Mouse (Mus musculus) hindbrain, postnatal 0 days (tissue): ENCODE data around the gene Rtn3. TPM values are rescaled to one million over a fixed set of nuclear protein-coding genes. Genes with fewer than 3 reads are reported as not detected.
"Not testable (repeated sequence)": the region's sequence is repeated elsewhere in the genome, so short reads cannot be mapped to it uniquely, and the experiment has no call there.

ENCODE experiments used
- ATAC-seq: fragments of 200-750 bp; cut with Nextera tagmentation; 2 replicates; pipeline ENCODE4 v1.8.0; 2017; ENCODE audit warnings: mild to moderate bottlenecking, moderate TSS enrichment, moderate library complexity
- DNase-seq: peaks from one replicate; pipeline ENCODE4 v3.0.0-alpha.2; 2015; ENCODE audit warnings: low spot score
- H3K27ac ChIP-seq: fragments of 300-500 bp; sonication (generic); 2 replicates; pipeline ENCODE4 v1.5.1; 2014; ENCODE audit warnings: mild to moderate bottlenecking
- H3K27me3 ChIP-seq: fragments of 300-500 bp; sonication (generic); 2 replicates; pipeline ENCODE4 v1.6.1; 2014; ENCODE audit warnings: low read length, mixed read lengths; ENCODE audit not compliant: insufficient read depth
- H3K36me3 ChIP-seq: fragments of 300-500 bp; sonication (generic); 2 replicates; pipeline ENCODE4 v1.6.1; 2014; ENCODE audit warnings: low read length, mixed read lengths; ENCODE audit not compliant: insufficient read depth
- H3K4me1 ChIP-seq: fragments of 300-500 bp; sonication (generic); 2 replicates; pipeline ENCODE4 v1.6.1; 2014; ENCODE audit warnings: antibody characterized with exemption, low read length, mixed read lengths; ENCODE audit not compliant: insufficient read depth
- H3K4me2 ChIP-seq: fragments of 300-500 bp; sonication (generic); 2 replicates; pipeline ENCODE4 v1.6.1; 2014; ENCODE audit warnings: low read depth, mild to moderate bottlenecking, low read length, moderate library complexity, mixed read lengths
- H3K4me3 ChIP-seq: fragments of 300-500 bp; sonication (generic); 2 replicates; pipeline ENCODE4 v1.5.1; 2014; ENCODE audit warnings: low read length
- H3K9ac ChIP-seq: fragments of 300-500 bp; sonication (generic); replicated peaks from 2 replicates; pipeline ENCODE4 v1.6.1; 2014; ENCODE audit warnings: mild to moderate bottlenecking, low read length, moderate library complexity, mixed read lengths
- H3K9me3 ChIP-seq: fragments of 300-500 bp; sonication (generic); 2 replicates; pipeline ENCODE4 v1.6.1; 2016; ENCODE audit warnings: low read length, mixed read lengths
- CTCF ChIP-seq: IDR thresholded peaks from 2 replicates; pipeline ENCODE4 v1.5.1; 2016; ENCODE audit warnings: antibody characterized with exemption, control low read depth, low read depth
- WGBS: fragments of 180-500 bp; shearing (Covaris S2); extraction: QIAGEN DNeasy Blood & Tissue Kit; methylation state at CpG from one replicate; pipeline ENCODE4 v1.1.7; 2014; 5-methylcytosine and 5-hydroxymethylcytosine counted together
- polyA plus RNA-seq: library from polyadenylated mRNA; unstranded; fragments of >200 nt; fragmentation: Nextera tagmentation; extraction: Ambion mirVana; gene quantifications from 2 replicates; pipeline ENCODE4 v1.2.1, GENCODE M21; 2015
- total RNA-seq: library from RNA; depleted of rRNA; stranded (reverse); fragments of >200 nt; gene quantifications from 2 replicates; pipeline ENCODE4 v1.2.3, GENCODE M21; 2014

The Rtn3 gene
- total and polyA plus RNA-seq, 2 experiments from 2014 or later = 366 to 704 TPM

- DNase-seq = no peak
- Histone ChIP-seq H3K4me1 (peaks cover 6% of the 10 kb centered on the region; the same call in 1 of the 2 replicates), H3K9me3 (no peaks in the 10 kb centered on the region), H3K27ac (no peak overlapping the region), H3K4me2 (no peak overlapping the region), H3K36me3 (no peaks in the 10 kb centered on the region), H3K4me3 (no peak overlapping the region), H3K9ac (no peak overlapping the region), H3K27me3 (no peaks in the 10 kb centered on the region)
- ATAC-seq = no peak
- TF ChIP-seq CTCF = no peak
- 60% methylated on average over 2 of the region's 2 CpGs for WGBS
Observed at GRCm38 (mm10) chr19:7412361-7412760, 70.7 kb downstream of the Rtn3 start.

- ATAC-seq = no peak
- Histone ChIP-seq H3K4me3 (no peak overlapping the region), H3K4me1 (no peaks in the 10 kb centered on the region), H3K27ac (no peak overlapping the region), H3K9ac (no peak overlapping the region), H3K27me3 (no peaks in the 10 kb centered on the region), H3K4me2 (no peak overlapping the region), H3K36me3 (no peaks in the 10 kb centered on the region), H3K9me3 (no peaks in the 10 kb centered on the region)
- 53% methylated on average over 9 of the region's 9 CpGs for WGBS
- no peak for TF ChIP-seq CTCF
- DNase-seq = peak; percentile 18
Observed at GRCm38 (mm10) chr19:7404623-7405229, 78.4 kb downstream of the Rtn3 start.

GRCm38 (mm10) chr19:7400635-7401034, 82.4 kb downstream of the Rtn3 start:
- no peaks in the 10 kb centered on the region for H3K36me3 ChIP-seq
- no peak overlapping the region for H3K9ac ChIP-seq
- no peaks in the 10 kb centered on the region for H3K9me3 ChIP-seq
- ATAC-seq (no peak), DNase-seq (no peak)
- 79% methylated on average over 11 of the region's 11 CpGs for WGBS
- H3K4me1 ChIP-seq = no peaks in the 10 kb centered on the region
- H3K4me3 ChIP-seq = no peak overlapping the region
- no peaks in the 10 kb centered on the region for H3K27me3 ChIP-seq
- no peak for TF ChIP-seq CTCF
- H3K4me2 ChIP-seq = no peak overlapping the region
- no peak overlapping the region for H3K27ac ChIP-seq

GRCm38 (mm10) chr19:7398898-7399297, 84.2 kb downstream of the Rtn3 start:
- not testable (repeated sequence) for H3K27me3 ChIP-seq, H3K4me1 ChIP-seq, H3K9me3 ChIP-seq, H3K4me2 ChIP-seq, DNase-seq, ATAC-seq, H3K36me3 ChIP-seq, H3K9ac ChIP-seq, H3K27ac ChIP-seq, H3K4me3 ChIP-seq
- 54% methylated on average over 24 of the region's 24 CpGs for WGBS

GRCm38 (mm10) chr19:7396867-7397826, 85.9 kb downstream of the Rtn3 start:
- H3K9me3 ChIP-seq, H3K9ac ChIP-seq, H3K27ac ChIP-seq, H3K4me1 ChIP-seq, ATAC-seq, H3K4me3 ChIP-seq, H3K4me2 ChIP-seq, H3K36me3 ChIP-seq, H3K27me3 ChIP-seq: not testable (repeated sequence)
- WGBS = 63% methylated on average over 8 of the region's 10 CpGs
- DNase-seq = peak; percentile 40
- TF ChIP-seq CTCF = peak; percentile 40; the same call in 1 of the 2 replicates

GRCm38 (mm10) chr19:7388488-7388887, 94.6 kb downstream of the Rtn3 start:
- TF ChIP-seq CTCF = no peak
- ATAC-seq = no peak
- Histone ChIP-seq H3K36me3 (no peaks in the 10 kb centered on the region), H3K27ac (no peak overlapping the region), H3K27me3 (no peaks in the 10 kb centered on the region), H3K9me3 (no peaks in the 10 kb centered on the region), H3K4me2 (no peak overlapping the region), H3K4me1 (peaks cover 6% of the 10 kb centered on the region; the same call in 1 of the 2 replicates), H3K4me3 (no peak overlapping the region), H3K9ac (no peak overlapping the region)
- 80% methylated on average over 6 of the region's 6 CpGs for WGBS
- no peak for DNase-seq
